Mouse (Mus musculus): ENCODE measurements around the gene Hpse. TPM values are rescaled to one million over a fixed set of nuclear protein-coding genes. Genes with fewer than 3 reads are reported as not detected.

Gene Hpse
- polyA plus RNA-seq, 1 experiment, result 64.2 TPM

GRCm38 (mm10) chr5:100671897-100672296 is 47.6 kb downstream of the Hpse start:
- peaks cover 13% of the 10 kb centered on the region for H3K4me1 ChIP-seq (ENCODE audit: control insufficient read depth, insufficient read depth, low read length)
- no peak for TF ChIP-seq CTCF (IDR thresholded peaks at IDR 0.05; ENCODE audit: low read depth, low read length)
- no peak for TF ChIP-seq POLR2A (IDR thresholded peaks at IDR 0.05; ENCODE audit: borderline replicate concordance, low read depth, low read length)
- no peak overlapping the region for H3K27ac ChIP-seq (ENCODE audit: insufficient read depth, low read depth, low read length)
- H3K4me3 ChIP-seq (ENCODE audit: insufficient read depth, low read length), result no peak overlapping the region

GRCm38 (mm10) chr5:100671398-100671797 is 48.1 kb downstream of the Hpse start:
- H3K4me1 ChIP-seq (ENCODE audit: control insufficient read depth, insufficient read depth, low read length), result peaks cover 15% of the 10 kb centered on the region
- H3K4me3 ChIP-seq (ENCODE audit: insufficient read depth, low read length), result no peak overlapping the region
- peak; percentile 53; the same call in 1 of the 2 replicates for TF ChIP-seq CTCF (IDR thresholded peaks at IDR 0.05; ENCODE audit: low read depth, low read length)
- no peak for TF ChIP-seq POLR2A (IDR thresholded peaks at IDR 0.05; ENCODE audit: borderline replicate concordance, low read depth, low read length)
- no peak overlapping the region for H3K27ac ChIP-seq (ENCODE audit: insufficient read depth, low read depth, low read length)

DNA sequence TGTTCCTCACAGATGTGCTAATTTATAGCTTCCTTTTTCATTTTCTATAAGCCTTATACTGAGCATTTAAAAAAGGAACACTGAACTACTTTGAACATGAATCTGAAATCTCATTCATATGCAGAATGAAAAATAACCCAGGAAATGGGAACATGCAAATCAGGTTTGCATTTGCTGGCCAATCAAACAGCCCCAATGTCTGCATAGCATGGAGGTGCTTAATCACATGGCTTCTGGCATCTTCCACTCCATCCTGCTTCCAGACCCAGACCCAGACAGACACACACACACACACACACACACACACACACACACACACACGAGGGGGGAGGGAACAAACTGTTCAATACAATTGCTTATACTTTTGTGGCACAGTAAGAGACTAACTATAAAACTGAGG is 52.6 kb downstream of the Hpse start:
- Histone ChIP-seq H3K4me1 (ENCODE audit: control insufficient read depth, insufficient read depth, low read length) (peaks cover 34% of the 10 kb centered on the region), H3K4me3 (ENCODE audit: insufficient read depth, low read length) (no peak overlapping the region), H3K27ac (ENCODE audit: insufficient read depth, low read depth, low read length) (no peak overlapping the region)
- TF ChIP-seq POLR2A (IDR thresholded peaks at IDR 0.05; ENCODE audit: borderline replicate concordance, low read depth, low read length) (no peak), CTCF (IDR thresholded peaks at IDR 0.05; ENCODE audit: low read depth, low read length) (no peak)

GRCm38 (mm10) chr5:100663854-100664253 is 55.7 kb downstream of the Hpse start:
- no peak overlapping the region for H3K4me3 ChIP-seq (ENCODE audit: insufficient read depth, low read length)
- no peak for TF ChIP-seq POLR2A (IDR thresholded peaks at IDR 0.05; ENCODE audit: borderline replicate concordance, low read depth, low read length)
- TF ChIP-seq CTCF (IDR thresholded peaks at IDR 0.05; ENCODE audit: low read depth, low read length), result peak; percentile 67
- peaks cover 34% of the 10 kb centered on the region for H3K4me1 ChIP-seq (ENCODE audit: control insufficient read depth, insufficient read depth, low read length)
- no peak overlapping the region for H3K27ac ChIP-seq (ENCODE audit: insufficient read depth, low read depth, low read length)

GRCm38 (mm10) chr5:100663011-100663410 is 56.5 kb downstream of the Hpse start:
- TF ChIP-seq CTCF (IDR thresholded peaks at IDR 0.05; ENCODE audit: low read depth, low read length), result no peak
- TF ChIP-seq POLR2A (IDR thresholded peaks at IDR 0.05; ENCODE audit: borderline replicate concordance, low read depth, low read length), result no peak
- H3K4me1 ChIP-seq (ENCODE audit: control insufficient read depth, insufficient read depth, low read length), result peaks cover 33% of the 10 kb centered on the region
- no peak overlapping the region for H3K27ac ChIP-seq (ENCODE audit: insufficient read depth, low read depth, low read length)
- H3K4me3 ChIP-seq (ENCODE audit: insufficient read depth, low read length), result no peak overlapping the region

DNA sequence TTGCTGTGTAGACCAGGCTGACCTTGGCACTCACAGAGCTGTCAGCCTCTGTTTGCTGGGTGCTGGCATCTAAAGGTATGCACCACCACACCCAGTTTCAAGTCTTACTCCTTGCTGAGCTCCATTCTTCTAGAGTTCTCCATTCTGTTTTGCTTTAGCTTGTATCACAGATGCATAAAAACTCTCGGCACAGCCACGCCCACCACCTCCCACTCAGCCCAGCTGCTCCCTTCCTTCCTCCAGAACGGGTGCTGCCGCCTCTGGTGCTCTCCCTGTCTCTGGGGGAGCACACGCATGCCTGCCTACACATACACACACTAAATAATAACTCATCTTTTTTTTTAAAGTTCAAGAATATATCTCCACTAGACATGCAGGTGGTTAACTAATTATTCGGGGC is 61.1 kb downstream of the Hpse start:
- H3K4me3 ChIP-seq (ENCODE audit: insufficient read depth, low read length), result no peak overlapping the region
- peaks cover 31% of the 10 kb centered on the region for H3K4me1 ChIP-seq (ENCODE audit: control insufficient read depth, insufficient read depth, low read length)
- TF ChIP-seq CTCF (IDR thresholded peaks at IDR 0.05; ENCODE audit: low read depth, low read length) (no peak), POLR2A (IDR thresholded peaks at IDR 0.05; ENCODE audit: borderline replicate concordance, low read depth, low read length) (no peak)
- no peak overlapping the region for H3K27ac ChIP-seq (ENCODE audit: insufficient read depth, low read depth, low read length)

DNA sequence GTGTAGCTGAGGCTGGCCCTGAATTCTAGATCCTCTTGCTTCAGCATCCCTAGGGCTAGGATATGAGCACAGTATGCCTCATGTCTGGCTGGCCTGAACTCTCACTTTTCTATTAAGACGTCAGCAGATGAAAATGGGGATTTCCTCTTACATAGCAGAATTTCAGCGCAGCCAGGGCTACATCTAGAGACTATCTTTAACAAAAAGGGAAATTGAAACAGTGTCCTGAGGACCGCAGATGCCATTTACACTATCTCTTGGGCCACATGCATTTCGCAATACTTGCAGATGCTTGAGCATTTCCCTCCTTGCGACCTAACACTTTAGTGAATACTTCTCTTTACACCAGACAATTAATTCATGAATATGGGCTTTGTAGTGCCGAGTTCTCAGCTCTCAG is 63.2 kb downstream of the Hpse start:
- Histone ChIP-seq H3K4me1 (ENCODE audit: control insufficient read depth, insufficient read depth, low read length) (peaks cover 18% of the 10 kb centered on the region), H3K27ac (ENCODE audit: insufficient read depth, low read depth, low read length) (peak overlapping the region; percentile 58)

GRCm38 (mm10) chr5:100652327-100652726 is 67.2 kb downstream of the Hpse start:
- TF ChIP-seq POLR2A (IDR thresholded peaks at IDR 0.05; ENCODE audit: borderline replicate concordance, low read depth, low read length) (no peak), CTCF (IDR thresholded peaks at IDR 0.05; ENCODE audit: low read depth, low read length) (no peak)
- Histone ChIP-seq H3K27ac (ENCODE audit: insufficient read depth, low read depth, low read length) (no peak overlapping the region), H3K4me1 (ENCODE audit: control insufficient read depth, insufficient read depth, low read length) (peaks cover 17% of the 10 kb centered on the region), H3K4me3 (ENCODE audit: insufficient read depth, low read length) (no peak overlapping the region)

More for the DNA sequence above, 63.2 kb downstream of the Hpse start:
- TF ChIP-seq POLR2A (IDR thresholded peaks at IDR 0.05; ENCODE audit: borderline replicate concordance, low read depth, low read length) (no peak), CTCF (IDR thresholded peaks at IDR 0.05; ENCODE audit: low read depth, low read length) (no peak)
- H3K4me3 ChIP-seq (ENCODE audit: insufficient read depth, low read length), result no peak overlapping the region

GRCm38 (mm10) chr5:100651486-100651885 is 68.0 kb downstream of the Hpse start:
- H3K4me1 ChIP-seq (ENCODE audit: control insufficient read depth, insufficient read depth, low read length), result peaks cover 12% of the 10 kb centered on the region
- no peak overlapping the region for H3K27ac ChIP-seq (ENCODE audit: insufficient read depth, low read depth, low read length)
- no peak overlapping the region for H3K4me3 ChIP-seq (ENCODE audit: insufficient read depth, low read length)
- no peak for TF ChIP-seq POLR2A (IDR thresholded peaks at IDR 0.05; ENCODE audit: borderline replicate concordance, low read depth, low read length)
- no peak for TF ChIP-seq CTCF (IDR thresholded peaks at IDR 0.05; ENCODE audit: low read depth, low read length)

- H3K4me1 ChIP-seq (ENCODE audit: control insufficient read depth, insufficient read depth, low read length), result peaks cover 10% of the 10 kb centered on the region
- no peak overlapping the region for H3K4me3 ChIP-seq (ENCODE audit: insufficient read depth, low read length)
- no peak overlapping the region for H3K27ac ChIP-seq (ENCODE audit: insufficient read depth, low read depth, low read length)
- TF ChIP-seq POLR2A (IDR thresholded peaks at IDR 0.05; ENCODE audit: borderline replicate concordance, low read depth, low read length), result no peak
- TF ChIP-seq CTCF (IDR thresholded peaks at IDR 0.05; ENCODE audit: low read depth, low read length), result no peak
These were observed 68.5 kb downstream of the Hpse start for GRCm38 (mm10) chr5:100650969-100651368.

- TF ChIP-seq POLR2A (IDR thresholded peaks at IDR 0.05; ENCODE audit: borderline replicate concordance, low read depth, low read length) (no peak), CTCF (IDR thresholded peaks at IDR 0.05; ENCODE audit: low read depth, low read length) (no peak)
- no peak overlapping the region for H3K4me3 ChIP-seq (ENCODE audit: insufficient read depth, low read length)
- no peak overlapping the region for H3K27ac ChIP-seq (ENCODE audit: insufficient read depth, low read depth, low read length)
- peaks cover 11% of the 10 kb centered on the region for H3K4me1 ChIP-seq (ENCODE audit: control insufficient read depth, insufficient read depth, low read length)
These were observed 71.0 kb downstream of the Hpse start for GRCm38 (mm10) chr5:100648546-100648945.

Measured in bone marrow macrophage, adult 2 months (primary cell).